Mouse (Mus musculus) gastrocnemius, postnatal 14 days (tissue): ENCODE data around the gene Opcml. TPM values are rescaled to one million over a fixed set of nuclear protein-coding genes. Genes with fewer than 3 reads are reported as not detected.

Experiments used
- DNase-seq: peaks from one replicate; pipeline ENCODE4 v3.0.0; 2021; ENCODE audit warnings: mixed read lengths
- intact Hi-C: fragments of 180-260 bp; cut with DNase I; formaldehyde crosslinking; loops from one replicate; pipeline ENCODE4 v1.15.1; 2025; ENCODE audit warnings: low total_unique reads
- total RNA-seq, 2 experiments: library from RNA; stranded (reverse); gene quantifications; 2 replicates each; pipeline ENCODE4 v1.2.3; 2021

The Opcml gene
- total RNA-seq, 2 experiments from 2014 or later, result 2.9 to 3.2 TPM

DNA sequence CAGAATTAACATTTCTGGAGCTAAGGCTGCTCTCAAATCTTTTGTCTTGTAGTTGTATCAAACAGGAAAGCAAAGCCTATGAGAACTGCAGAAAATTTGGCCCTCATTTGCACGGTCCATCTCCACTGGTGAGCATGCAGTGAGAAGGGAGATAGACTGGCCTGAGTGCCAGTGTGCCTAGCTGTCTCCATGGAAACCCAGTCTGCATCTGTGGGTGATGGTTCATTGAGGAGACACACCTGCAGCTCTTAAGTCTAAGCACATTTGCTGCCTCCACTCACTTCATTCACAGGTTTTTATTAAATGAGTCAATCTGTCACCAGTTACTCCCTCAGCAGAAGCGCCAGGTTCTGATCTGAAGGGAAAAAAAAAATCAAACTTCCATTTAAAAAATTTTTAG, 768.1 kb downstream of the Opcml start:
- no peak for DNase-seq
- intact Hi-C loops, result no loop called here

DNA sequence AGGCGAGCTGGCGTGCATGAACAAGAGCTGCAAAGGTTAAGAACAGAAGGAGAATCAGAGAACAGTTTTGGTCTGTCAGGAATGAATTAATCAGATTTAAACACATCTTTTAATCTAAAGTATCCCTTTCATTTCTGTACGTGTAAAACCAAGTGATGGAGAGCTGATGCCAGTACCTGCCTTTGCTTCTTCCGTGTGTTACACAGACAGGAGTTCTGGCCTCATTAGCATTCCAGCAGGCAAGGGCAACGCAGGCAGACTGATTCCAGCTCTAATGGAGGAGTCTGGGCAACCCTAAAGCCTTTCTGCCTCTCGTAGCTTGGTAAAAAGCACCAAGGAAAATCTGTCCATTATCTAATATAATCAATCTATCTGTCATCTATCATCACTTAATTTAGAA, 771.2 kb downstream of the Opcml start:
- intact Hi-C loops, result no loop called here
- DNase-seq, result no peak

DNA sequence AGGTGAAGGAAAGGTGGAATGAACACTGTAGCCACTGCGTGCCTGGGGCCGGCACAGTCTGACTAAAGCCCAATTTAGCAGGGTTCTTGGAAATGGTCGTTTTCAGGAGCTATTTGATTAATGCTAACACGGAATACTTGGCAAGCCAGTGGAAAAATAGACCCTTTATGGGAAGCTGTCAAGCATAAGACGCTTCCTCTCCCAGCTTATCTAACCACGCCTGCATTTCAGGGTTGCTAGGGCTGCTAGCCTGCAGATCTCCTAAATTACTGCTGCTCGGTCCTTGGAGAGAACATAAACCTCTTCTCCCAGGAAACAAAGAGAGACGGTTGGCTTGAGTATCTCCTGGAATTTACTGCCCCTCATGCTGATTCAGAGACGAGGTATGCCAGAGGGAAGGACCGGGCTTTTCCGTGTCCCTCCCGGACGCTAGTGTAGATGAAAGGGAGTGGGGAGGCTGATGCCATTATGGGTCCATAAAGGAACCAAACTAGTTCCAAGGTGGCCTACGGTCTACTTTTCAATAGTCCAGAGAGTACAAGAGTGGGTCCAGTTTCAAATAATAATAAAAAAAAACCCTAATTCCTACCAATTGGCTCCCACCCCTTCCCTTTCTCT, 772.6 kb downstream of the Opcml start:
- intact Hi-C loops, result no loop called here
- no peak for DNase-seq

DNA sequence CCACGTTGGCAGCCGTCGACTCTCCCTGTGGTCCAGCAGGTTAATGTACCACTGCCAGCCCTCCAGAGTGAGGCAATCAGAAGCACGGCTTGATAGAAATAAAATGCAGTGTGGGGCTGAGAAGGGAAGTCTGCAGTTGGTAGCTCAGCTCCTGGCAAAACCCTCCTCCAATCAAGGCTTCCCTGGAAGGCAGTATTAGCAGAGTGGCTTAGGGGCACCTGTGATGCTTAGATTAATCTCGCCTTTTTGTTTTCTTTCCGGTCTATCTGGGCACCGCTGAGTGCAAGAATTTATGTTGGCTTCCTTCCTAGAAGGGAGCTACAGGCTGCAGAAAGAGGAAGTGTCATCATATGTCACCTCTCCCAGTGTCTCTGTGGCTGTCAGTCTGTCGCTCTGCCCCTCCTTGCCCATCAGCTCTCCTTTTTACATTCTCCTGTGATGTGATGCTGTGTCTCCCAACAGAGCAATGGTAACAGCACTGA, 778.5 kb downstream of the Opcml start:
- intact Hi-C loops, result no loop called here
- DNase-seq, result no peak

DNA sequence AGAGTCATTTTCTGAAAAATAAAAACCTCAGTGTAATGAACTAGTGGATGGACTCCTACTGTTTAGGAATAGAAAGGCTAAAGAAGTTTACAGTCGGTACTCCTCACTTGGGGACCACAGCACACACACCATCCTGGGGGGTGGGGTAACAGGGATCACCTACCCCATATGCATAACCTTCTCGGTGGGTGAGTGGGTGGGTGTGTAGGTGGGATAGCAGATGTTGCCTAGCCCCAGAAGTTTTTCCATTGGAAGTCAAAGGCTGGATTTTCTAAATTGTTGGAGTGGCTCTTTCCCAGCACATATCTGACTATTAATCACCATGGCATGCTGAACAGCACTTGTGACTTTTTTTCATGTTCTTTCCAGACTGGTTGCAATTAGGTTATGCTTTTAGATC, 779.2 kb downstream of the Opcml start:
- intact Hi-C loops, result no loop called here

DNA sequence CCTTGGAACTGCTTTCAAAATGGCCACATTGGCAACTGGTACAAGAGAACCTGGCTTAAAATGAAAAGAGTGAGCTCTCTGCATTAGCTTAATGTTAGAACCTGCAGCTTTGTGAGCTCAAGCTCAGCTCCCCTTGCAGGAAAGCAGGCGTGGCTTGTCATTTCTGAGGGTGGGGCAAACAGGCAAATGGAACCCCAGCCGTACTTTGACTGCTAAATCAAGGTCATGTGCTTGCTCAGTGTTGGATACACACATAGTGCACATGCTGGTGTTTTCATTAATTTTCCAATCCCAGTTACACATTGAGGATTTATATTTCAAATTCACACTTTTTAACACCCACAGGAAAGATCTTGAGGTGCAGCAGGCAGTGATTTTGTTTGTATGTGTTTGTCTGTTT, 781.1 kb downstream of the Opcml start:
- intact Hi-C loops, result no loop called here
- DNase-seq, result no peak

More for the DNA sequence above, 779.2 kb downstream of the Opcml start:
- DNase-seq, result no peak

DNA sequence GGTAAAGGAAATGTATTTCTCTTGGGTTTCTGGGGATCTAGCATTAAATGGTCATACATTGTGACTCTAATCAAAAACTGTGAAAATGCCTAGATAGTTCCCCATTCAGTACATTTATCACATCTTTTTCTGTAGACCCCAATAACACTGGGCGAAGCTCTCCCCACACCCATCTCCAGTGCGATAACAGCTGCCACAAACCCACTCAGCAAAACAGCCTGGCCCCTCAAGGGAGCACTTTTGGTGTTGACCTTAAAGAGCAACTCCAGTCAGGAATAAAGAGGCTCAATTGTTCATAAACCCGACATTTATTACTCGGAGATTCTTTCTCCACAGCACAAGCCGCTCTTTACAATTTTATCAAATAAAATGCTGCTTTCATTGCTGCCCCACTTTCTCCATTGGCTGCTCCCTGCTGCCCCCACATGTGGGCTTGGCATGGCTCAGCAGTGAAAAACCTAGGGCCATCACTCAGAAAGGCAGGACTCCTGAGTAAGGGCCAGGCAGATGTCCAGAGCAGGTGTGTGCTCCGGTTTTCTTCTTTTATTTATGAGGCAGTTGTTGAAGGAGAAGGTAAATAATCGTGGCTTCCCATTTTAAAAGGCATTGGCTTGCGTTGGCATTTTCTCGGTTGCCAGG, 781.7 kb downstream of the Opcml start:
- intact Hi-C loops, result no loop called here
- no peak for DNase-seq

DNA sequence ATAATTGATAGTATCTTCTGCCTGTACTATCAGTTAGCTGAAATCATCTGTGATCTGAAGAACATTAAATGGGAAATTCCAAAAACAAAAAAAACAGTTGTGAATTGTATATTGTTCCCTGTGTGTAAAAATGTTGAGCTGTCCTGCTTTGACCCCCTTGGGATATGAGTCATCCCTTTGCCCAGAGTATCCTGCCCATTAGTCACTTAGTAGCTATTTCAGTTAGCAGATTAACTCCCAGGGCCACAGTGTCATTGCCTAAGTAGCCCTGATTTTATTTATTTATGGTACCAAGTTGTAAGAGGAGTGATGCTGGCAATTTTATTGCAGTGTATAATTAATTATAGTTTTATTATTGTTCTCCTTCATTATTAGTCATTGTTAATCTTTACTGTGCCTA, 788.2 kb downstream of the Opcml start:
- intact Hi-C loops, result no loop called here
- no peak for DNase-seq

DNA sequence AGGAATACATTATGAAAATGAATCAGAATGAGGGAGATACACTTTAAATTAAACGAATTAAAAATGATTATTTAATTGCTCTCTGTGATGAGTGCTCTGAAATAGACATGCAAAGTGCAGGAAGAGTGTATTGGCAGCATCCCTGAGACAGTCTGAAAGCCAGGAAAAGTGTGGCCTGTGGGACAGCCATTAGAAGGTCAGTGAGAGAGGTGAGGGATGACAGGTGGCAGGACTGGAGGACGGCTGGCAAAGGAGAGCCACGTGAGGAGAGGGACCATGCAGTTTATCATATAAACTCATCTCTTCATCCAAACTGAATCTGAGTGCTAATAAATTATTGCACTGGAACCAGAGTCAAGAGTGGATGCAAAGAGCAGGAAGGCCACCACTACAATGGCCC, 796.7 kb downstream of the Opcml start:
- intact Hi-C loops, result no loop called here
- no peak for DNase-seq

DNA sequence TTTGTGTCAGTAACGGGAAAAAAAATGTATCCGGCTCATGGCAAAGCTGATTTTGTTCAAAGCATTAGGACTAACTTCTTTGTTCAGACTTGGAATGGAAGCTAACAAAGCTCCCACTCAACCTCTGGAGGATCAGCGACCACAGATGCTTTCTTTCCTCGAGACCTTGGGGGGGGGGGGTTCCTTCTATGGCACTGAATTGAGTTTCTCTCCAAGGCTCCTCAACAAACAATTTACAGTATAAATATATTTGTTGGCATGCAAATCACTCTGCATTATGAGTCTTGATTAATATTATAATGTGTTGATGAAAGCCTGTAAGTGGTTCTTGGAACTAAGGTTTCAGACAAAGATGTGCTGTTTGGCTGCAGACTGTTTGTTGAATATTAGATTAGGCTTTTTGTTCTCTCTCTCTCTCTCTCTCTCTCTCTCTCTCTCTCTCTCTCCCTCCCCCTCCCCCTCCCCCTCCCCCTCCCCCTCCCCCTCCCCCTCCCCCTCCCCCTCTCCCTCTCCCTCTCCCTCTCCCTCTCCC, 797.3 kb downstream of the Opcml start:
- intact Hi-C loops, result no loop called here

DNA sequence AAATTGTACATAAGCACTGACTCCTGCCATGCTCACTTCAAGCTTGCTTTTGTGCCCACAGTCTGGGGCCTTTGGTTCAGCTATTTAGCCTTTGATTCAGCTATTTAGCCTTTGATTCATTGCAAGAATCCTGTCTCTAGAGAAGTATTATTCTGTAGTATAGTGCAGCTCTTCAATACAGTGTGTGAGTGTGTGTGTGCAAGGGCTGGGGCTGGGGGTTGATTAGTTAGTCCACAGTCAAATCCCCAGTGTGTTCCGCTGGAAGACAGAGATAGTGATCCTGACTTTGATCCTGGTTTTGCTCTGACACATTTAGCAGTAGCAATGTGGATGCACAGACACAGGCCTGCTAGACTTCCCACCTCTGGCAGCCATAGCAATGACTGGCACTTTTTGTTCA, 797.9 kb downstream of the Opcml start:
- intact Hi-C loops, result no loop called here
- DNase-seq, result no peak

More for the DNA sequence above, 797.3 kb downstream of the Opcml start:
- DNase-seq, result no peak

DNA sequence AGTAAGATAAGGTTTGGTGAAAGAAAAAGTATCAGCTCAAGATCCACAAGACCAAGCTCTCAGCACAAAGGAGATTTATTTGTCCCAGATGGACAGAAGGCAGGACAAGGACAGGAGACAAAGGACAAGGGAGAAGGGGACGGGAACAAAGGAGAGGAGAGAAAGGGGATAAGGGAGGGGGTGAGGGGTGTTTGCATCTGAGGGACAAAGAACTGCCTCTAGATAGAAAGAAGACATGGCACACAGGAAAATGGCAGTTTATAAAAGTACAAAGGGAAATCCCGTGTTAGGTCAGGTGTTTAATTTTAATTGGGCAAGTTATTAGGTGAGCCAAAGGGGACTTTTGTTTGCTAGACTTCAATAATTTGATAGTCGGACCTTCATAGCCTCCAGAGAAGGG, 801.6 kb downstream of the Opcml start:
- intact Hi-C loops, result no loop called here
- DNase-seq, result no peak

DNA sequence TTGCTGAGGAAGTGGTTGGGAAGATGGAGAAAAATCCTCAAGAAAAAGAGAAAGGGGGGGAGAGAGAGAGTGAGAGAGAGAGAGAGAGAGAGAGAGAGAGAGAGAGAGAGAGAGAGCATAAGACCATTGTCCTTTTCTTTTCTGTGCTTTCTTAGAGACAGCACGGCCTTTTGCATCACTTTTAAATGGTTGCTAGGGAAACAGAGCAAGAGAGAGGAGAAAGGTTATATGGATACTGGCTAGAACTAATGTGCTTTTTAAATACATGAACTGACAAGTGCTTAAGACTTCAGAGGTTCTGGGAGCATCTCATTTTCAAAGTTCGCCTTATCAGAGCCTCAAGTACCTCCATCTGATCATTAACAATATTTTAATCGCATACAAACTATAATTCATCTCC, 804.5 kb downstream of the Opcml start:
- DNase-seq, result no peak
- intact Hi-C loops, result no loop called here

DNA sequence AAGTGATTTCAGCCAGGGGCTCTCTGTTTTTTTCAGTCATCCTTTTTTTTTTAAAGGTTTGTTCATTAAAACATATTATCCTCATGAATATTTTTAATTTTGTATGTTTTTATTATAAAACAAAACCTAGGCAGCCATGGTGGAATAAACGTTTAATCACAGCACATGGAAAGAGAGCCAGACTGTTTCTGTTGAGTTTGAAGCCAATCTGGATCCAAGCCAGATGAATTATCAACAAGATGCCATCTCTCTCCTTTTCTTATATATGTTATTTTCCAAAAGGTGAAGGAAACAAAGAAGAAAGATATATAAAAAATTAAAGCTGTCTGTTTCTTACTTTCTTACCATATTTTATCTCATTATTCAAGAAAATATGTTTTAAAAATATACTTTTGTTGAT, 815.0 kb downstream of the Opcml start:
- DNase-seq, result no peak
- intact Hi-C loops, result no loop called here

DNA sequence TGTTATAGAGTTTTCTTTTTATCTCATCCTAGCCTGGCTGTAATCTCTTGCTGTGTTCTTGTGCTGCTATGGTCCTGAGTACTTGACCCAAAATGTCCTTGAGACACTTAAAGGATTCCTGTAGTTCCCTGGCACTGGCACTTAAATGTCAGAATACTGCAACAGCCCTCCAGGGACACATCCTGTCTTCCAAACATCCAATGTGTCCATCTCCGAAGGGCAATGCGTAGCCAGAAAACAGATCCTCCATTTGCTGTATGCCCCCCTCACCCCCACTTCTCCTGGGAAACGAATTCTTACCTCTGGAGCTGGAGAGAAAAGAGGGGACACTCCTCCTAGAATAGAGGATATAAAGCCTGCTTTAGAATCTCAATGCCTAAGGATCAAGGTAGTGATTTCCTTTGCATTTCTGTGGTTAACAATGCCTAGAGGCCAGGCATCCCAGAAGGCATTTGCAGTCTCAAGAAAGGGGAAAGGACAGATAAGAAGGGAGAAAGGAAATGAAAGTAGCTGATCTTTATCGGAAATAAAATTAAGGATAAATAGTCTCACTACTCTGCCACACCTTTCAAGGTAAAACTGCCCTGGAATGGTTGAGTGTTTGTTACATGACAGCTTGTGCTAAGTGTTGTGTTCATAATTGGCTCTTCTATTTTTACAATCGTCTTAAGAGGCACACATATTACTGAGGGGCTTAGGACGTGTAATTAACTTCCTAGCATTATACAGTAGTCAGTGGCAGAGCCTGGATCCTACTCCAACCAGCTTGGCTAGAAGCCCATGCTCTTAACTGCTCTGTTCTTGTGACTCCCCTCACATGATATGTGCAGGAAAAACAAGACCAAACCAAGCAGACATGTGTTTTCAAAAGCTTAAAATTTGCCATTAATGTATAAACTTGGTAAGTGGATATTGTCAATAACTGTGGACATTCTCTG, 823.4 kb downstream of the Opcml start:
- no peak for DNase-seq
- intact Hi-C loops, result no loop called here

DNA sequence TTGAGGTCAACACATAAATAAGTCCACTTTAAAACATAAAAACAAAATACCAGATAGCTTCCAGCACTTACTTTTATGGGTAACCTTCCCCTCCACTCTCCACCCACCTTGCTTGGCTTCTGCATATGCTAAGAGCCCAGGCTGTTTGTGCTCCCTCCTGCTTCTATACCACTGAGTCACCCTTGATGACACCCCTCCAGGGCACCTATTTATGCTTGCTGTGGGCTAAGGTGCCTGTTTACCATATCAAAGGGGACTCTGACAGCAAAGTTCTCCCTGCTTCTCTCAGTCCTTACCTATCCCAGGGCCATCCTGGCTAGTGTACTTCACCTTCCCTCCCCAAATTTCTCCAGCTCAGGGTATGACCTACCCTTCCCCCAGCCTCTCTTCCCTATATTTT, 824.9 kb downstream of the Opcml start:
- DNase-seq, result no peak
- intact Hi-C loops, result no loop called here

DNA sequence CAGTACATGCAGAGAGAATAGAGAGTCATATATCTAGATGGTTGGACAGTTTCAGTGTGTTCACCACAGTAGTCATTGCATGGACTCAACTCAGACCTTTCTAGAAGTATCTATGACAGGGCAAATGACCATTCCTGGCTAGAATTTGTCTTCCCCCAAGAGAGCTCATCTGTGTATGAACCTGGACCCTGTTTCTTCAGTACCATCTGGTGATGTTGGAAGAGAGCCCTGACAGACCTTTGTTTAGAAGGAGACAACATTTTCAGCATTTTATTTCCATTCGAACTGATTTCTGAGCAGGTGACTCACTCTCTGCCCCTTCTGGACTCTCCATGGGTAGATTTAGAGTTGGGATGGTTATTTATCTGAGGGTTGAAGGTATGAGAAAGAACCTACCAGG, 827.1 kb downstream of the Opcml start:
- intact Hi-C loops, result no loop called here
- no peak for DNase-seq

DNA sequence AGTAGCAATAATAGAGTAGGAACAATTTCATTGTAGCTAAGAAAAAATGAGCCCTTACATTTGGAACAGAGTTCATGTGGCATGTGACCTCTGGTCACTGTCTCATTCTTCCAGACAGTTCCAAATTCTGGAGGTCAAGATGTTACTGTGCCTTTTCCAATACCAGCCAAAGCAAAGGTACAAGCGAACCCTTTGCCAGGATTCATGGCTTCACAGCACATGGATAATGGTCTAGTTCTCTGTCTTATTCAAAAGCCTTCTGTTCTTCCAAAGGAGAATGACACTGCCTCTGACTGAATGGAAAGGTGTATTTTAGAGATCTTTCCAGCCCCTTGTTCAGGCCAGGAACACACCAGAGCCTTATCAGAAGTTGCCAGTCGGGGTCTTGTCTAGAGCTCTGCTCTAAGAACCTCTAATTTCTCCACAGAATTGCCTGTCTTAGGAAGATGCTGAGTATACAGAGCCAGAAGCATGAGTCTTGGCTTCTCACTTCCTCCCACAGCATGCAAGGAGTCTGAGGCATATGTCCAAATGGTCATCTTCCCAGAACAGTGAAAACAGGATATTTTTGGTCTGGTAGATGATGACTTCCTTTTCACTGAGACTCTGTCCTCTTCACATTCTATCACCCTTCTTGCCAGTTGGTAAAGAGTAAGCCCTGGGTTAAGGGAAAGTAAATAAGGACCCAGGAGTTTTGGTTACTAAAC, 827.8 kb downstream of the Opcml start:
- intact Hi-C loops, result no loop called here
- no peak for DNase-seq

DNA sequence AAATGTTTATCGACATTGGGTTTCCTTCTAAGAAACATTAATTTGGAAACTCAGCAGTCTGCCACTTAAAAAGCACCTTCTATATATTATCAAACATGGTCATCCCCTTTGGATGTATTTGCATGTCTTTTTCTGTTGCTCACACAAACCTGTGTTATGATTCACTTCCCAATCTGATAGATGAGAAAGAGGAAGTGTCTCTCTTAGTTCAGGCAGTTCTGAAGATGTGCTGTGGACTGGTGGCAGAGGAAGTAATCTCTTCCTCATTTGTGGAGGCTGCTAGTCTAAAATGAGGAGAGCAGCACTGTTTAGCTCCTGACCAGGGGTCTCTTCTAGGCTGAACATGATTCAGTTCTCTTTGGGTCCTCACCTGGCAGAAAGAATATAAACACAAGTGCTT, 831.4 kb downstream of the Opcml start:
- intact Hi-C loops, result no loop called here
- DNase-seq, result no peak

DNA sequence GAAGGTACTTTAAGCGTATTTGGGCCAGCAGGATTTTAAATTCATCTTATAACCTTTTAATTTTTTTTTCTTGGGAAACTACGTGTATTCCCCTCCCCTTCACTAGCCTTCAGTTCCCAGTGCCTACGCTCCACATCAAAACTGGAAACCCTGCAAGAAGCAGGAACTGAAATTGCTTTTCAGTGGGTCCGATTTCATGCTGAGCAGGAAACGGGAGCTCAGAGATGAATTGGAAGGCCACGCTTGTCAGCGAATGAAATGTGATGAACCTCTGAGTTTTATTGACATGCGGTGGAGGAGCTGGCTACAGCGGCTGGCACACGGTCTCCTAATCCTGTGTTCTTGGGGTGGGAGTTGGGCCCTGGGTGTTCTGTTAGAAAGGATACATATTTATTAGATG, 834.3 kb downstream of the Opcml start:
- intact Hi-C loops, result no loop called here
- peak; percentile 2 for DNase-seq
